Mouse (Mus musculus) hindbrain, embryonic 11.5 days (tissue): ENCODE data around the gene Usp25. TPM values are rescaled to one million over a fixed set of nuclear protein-coding genes. Genes with fewer than 3 reads are reported as not detected.

Experiments
- ATAC-seq: fragments of 200-750 bp; cut with Nextera tagmentation; 2 replicates; pipeline ENCODE4 v1.8.0; 2017; ENCODE audit warnings: mild to moderate bottlenecking, moderate TSS enrichment, moderate library complexity; ENCODE audit not compliant: low FRiP score
- DNase-seq: peaks from one replicate; pipeline ENCODE4 v3.0.0-alpha.2; 2015; ENCODE audit warnings: low spot score
- H3K27ac ChIP-seq: fragments of 300-500 bp; sonication (generic); 2 replicates; pipeline ENCODE4 v1.5.1; 2014; ENCODE audit warnings: mild to moderate bottlenecking, low read depth, low read length
- H3K27me3 ChIP-seq: fragments of 300-500 bp; sonication (generic); 2 replicates; pipeline ENCODE4 v1.6.1; 2014; ENCODE audit warnings: mild to moderate bottlenecking, low read length, moderate library complexity, mixed read lengths; ENCODE audit not compliant: control insufficient read depth, insufficient read depth
- H3K36me3 ChIP-seq: fragments of 300-500 bp; sonication (generic); 2 replicates; pipeline ENCODE4 v1.6.1; 2014; ENCODE audit warnings: mild to moderate bottlenecking, low read length, moderate library complexity, mixed read lengths; ENCODE audit not compliant: control insufficient read depth, insufficient read depth
- H3K4me1 ChIP-seq: fragments of 300-500 bp; sonication (generic); replicated peaks from 2 replicates; pipeline ENCODE4 v1.6.1; 2014; ENCODE audit warnings: low read length, mixed read lengths; ENCODE audit not compliant: control insufficient read depth, insufficient read depth
- H3K4me2 ChIP-seq: fragments of 300-500 bp; sonication (generic); replicated peaks from 2 replicates; pipeline ENCODE4 v1.6.1; 2014; ENCODE audit warnings: mild to moderate bottlenecking, low read depth, low read length
- H3K4me3 ChIP-seq: fragments of 300-500 bp; sonication (generic); 2 replicates; pipeline ENCODE4 v1.5.1; 2014; ENCODE audit warnings: low read depth, low read length
- H3K9ac ChIP-seq: fragments of 300-500 bp; sonication (generic); 2 replicates; pipeline ENCODE4 v1.6.1; 2014; ENCODE audit warnings: low read depth, low read length
- H3K9me3 ChIP-seq: fragments of 300-500 bp; sonication (generic); 2 replicates; pipeline ENCODE4 v1.6.1; 2016; ENCODE audit warnings: low read length; ENCODE audit not compliant: control insufficient read depth
- WGBS: fragments of 180-500 bp; shearing (Covaris S2); extraction: QIAGEN DNeasy Blood & Tissue Kit; methylation state at CpG from one replicate; pipeline ENCODE4 v1.1.7; 2014; 5-methylcytosine and 5-hydroxymethylcytosine counted together
- polyA plus RNA-seq: library from polyadenylated mRNA; unstranded; fragments of >200 nt; fragmentation: Nextera tagmentation; extraction: Ambion mirVana; gene quantifications from 2 replicates; pipeline ENCODE4 v1.2.1, GENCODE M21; 2014

Usp25 gene
- 21.7 and 26.1 TPM in 2 replicates for polyA plus RNA-seq

DNA sequence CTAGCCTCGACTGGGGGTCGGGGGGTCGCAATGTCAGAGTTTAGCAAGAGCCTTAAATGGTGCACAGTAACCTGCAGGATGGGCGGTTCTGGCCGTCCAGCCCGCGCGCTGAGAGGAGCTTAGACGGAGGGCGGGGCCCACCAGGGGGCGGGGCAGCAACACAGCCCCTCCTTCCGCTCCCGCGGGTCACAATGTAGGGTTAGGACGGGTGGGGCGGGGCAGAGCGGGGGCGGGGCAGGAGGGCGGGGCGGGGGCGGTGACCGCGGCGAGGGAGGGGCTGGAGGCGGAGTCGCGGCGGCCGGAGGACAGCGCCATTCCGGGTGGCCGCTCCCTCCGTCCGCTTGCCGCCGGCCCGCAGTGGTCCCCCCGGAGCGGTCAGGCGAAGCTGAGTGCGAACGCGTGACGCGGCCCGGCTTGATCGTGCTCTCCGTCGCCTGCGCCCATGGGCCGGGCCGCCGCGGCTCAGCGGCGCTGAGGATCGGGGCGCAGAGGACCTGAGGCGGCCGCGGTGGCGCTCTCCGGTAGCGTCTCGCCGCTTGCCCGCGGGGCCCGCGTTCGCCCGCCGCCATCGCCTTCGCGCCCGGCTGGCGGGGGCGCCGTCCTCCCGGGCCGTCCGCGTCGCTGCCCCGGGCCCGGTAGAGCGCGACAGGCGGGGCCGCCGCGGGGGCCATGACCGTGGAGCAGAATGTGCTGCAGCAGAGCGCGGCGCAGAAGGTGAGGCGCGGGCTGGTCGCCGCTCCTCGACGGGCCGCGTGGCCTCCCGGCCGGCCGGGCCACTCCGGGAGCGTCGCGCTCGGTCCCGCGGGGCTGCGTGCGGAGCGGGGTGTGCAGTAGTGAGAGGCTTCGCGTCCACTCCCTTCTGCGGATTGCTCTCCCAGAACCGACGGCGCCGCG, at the start of gene Usp25:
Usp25 (plus strand) TSS at position 280 of the 894 bp plus-strand sequence.
- Histone ChIP-seq H3K27ac (peak within 1 kb of the TSS; percentile 88), H3K4me1 (no peaks in the 10 kb centered on the region; the same call in 1 of the 2 replicates), H3K4me2 (peak within 1 kb of the TSS; percentile 80), H3K9me3 (no peaks in the 10 kb centered on the region), H3K4me3 (peak within 1 kb of the TSS; percentile 77), H3K9ac (peak within 1 kb of the TSS; percentile 81), H3K36me3 (no peaks in the 10 kb centered on the region), H3K27me3 (no peaks in the 10 kb centered on the region)
- DNase-seq: peak; percentile 88
- WGBS: under 1% methylated on average over 82 of the region's 126 CpGs
- ATAC-seq: peak; percentile 96

GRCm38 (mm10) chr16:76967593-76968275, 45.8 kb upstream of the Usp25 start:
- H3K27me3 ChIP-seq: no peaks in the 10 kb centered on the region
- no peak for ATAC-seq
- no peak overlapping the region for H3K9ac ChIP-seq
- H3K27ac ChIP-seq: no peak overlapping the region
- H3K4me2 ChIP-seq: no peak overlapping the region
- H3K9me3 ChIP-seq: no peaks in the 10 kb centered on the region
- DNase-seq: no peak
- H3K36me3 ChIP-seq: no peaks in the 10 kb centered on the region
- 93% methylated on average over 3 of the region's 3 CpGs for WGBS
- H3K4me1 ChIP-seq: no peaks in the 10 kb centered on the region
- H3K4me3 ChIP-seq: no peak overlapping the region

DNA sequence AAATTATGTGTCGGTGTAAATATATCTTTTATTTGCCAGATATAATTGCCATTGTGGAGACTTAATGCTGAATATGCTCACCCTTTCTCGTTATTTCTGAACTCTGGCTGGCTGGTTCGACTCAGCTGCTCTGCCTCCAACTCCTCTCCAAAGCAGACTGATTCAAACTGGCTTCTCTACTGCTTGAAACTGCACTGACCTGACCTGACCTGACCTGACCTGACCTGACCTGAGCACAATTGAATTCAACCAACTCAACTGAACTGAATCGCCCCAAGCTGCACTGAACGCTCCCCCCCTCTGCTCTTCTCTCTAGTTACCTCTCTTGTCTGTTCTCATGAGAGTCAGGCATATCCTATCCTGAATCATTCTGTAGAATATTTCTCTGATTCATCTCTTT, 42.3 kb upstream of the Usp25 start:
- H3K4me2 ChIP-seq: no peak overlapping the region
- no peaks in the 10 kb centered on the region for H3K4me1 ChIP-seq
- WGBS: 31% methylated on average over 5 of the region's 5 CpGs
- no peak overlapping the region for H3K9ac ChIP-seq
- H3K27me3 ChIP-seq: no peaks in the 10 kb centered on the region
- no peaks in the 10 kb centered on the region for H3K9me3 ChIP-seq
- no peak for DNase-seq
- no peak overlapping the region for H3K27ac ChIP-seq
- no peak for ATAC-seq
- H3K36me3 ChIP-seq: no peaks in the 10 kb centered on the region
- no peak overlapping the region for H3K4me3 ChIP-seq

- H3K4me3 ChIP-seq: no peak overlapping the region
- WGBS: 82% methylated on average over 5 of the region's 5 CpGs
- no peaks in the 10 kb centered on the region for H3K36me3 ChIP-seq
- no peaks in the 10 kb centered on the region for H3K9me3 ChIP-seq
- ATAC-seq (no peak), DNase-seq (no peak)
- no peaks in the 10 kb centered on the region for H3K4me1 ChIP-seq
- H3K27ac ChIP-seq: no peak overlapping the region
- no peak overlapping the region for H3K9ac ChIP-seq
- no peak overlapping the region for H3K4me2 ChIP-seq
- H3K27me3 ChIP-seq: no peaks in the 10 kb centered on the region
Measured at GRCm38 (mm10) chr16:76976787-76977430, 36.6 kb upstream of the Usp25 start.

DNA sequence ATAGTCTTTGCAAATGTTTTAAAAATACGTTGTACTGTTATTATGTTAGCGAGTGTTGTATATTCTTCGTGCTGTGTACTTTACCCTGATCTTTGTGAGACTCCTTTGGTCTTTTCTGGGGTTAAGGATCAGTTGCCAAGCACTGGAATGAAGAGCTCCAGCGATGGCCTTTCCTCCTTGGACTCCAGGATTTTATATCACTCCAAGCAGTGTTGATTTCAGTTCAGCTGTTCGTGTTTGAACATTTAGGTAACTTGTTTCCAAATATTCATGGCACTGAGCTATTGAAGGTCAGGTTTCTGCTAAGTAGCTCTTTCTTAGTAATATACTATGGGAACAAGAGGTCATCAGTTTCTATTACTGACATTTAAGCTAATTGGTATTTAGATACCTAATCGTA, 29.8 kb upstream of the Usp25 start:
- no peak for DNase-seq
- Histone ChIP-seq H3K9me3 (no peaks in the 10 kb centered on the region), H3K4me3 (no peak overlapping the region), H3K36me3 (no peaks in the 10 kb centered on the region), H3K27ac (no peak overlapping the region), H3K4me2 (no peak overlapping the region), H3K4me1 (no peaks in the 10 kb centered on the region), H3K27me3 (no peaks in the 10 kb centered on the region), H3K9ac (no peak overlapping the region)
- WGBS: 89% methylated on average over 6 of the region's 6 CpGs
- no peak for ATAC-seq

- no peak overlapping the region for H3K9ac ChIP-seq
- ATAC-seq (no peak), DNase-seq (no peak)
- H3K27ac ChIP-seq: no peak overlapping the region
- no peaks in the 10 kb centered on the region for H3K27me3 ChIP-seq
- H3K36me3 ChIP-seq: no peaks in the 10 kb centered on the region
- H3K4me2 ChIP-seq: no peak overlapping the region
- no peaks in the 10 kb centered on the region for H3K9me3 ChIP-seq
- H3K4me3 ChIP-seq: no peak overlapping the region
- WGBS: 87% methylated on average over 4 of the region's 4 CpGs
- no peaks in the 10 kb centered on the region for H3K4me1 ChIP-seq
Measured at GRCm38 (mm10) chr16:76987711-76988110, 25.8 kb upstream of the Usp25 start.

- no peaks in the 10 kb centered on the region for H3K4me1 ChIP-seq
- no peaks in the 10 kb centered on the region for H3K36me3 ChIP-seq
- no peak overlapping the region for H3K9ac ChIP-seq
- DNase-seq (no peak), ATAC-seq (no peak)
- WGBS: 95% methylated on average over 3 of the region's 3 CpGs
- no peak overlapping the region for H3K27ac ChIP-seq
- H3K4me3 ChIP-seq: no peak overlapping the region
- no peaks in the 10 kb centered on the region for H3K9me3 ChIP-seq
- H3K4me2 ChIP-seq: no peak overlapping the region
- no peaks in the 10 kb centered on the region for H3K27me3 ChIP-seq
Measured at GRCm38 (mm10) chr16:77003900-77004299, 9.6 kb upstream of the Usp25 start.

GRCm38 (mm10) chr16:77009173-77009572, 4.3 kb upstream of the Usp25 start:
- no peaks in the 10 kb centered on the region for H3K27me3 ChIP-seq
- H3K27ac ChIP-seq: no peak overlapping the region
- no peaks in the 10 kb centered on the region for H3K4me1 ChIP-seq
- 83% methylated on average over 5 of the region's 5 CpGs for WGBS
- ATAC-seq (no peak), DNase-seq (no peak)
- no peaks in the 10 kb centered on the region for H3K9me3 ChIP-seq
- no peak overlapping the region for H3K9ac ChIP-seq
- no peak overlapping the region for H3K4me2 ChIP-seq
- no peaks in the 10 kb centered on the region for H3K36me3 ChIP-seq
- H3K4me3 ChIP-seq: no peak overlapping the region
